Mouse (Mus musculus): Measurements from ENCODE around the gene Tcfl5.

DNA sequence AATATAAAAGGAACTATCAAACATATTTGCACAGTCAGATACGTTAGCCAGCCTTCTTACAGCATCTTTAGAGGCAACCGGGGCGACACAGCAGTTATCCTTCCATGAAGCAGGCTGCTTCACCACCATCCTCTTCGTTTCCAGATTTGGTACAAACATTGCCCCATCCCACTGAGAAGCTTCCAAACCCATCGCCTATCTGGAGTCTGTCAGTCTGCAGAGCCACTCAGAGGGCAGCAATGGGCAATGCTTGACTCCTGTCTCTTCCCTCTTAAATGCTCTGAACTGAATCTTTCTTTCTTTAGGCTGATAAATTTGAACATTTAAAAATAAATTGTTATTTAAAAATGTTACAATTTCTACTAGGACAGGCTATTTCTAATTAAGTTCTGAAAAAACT is 15.9 kb upstream of the Tcfl5 start:
- TF ChIP-seq CTCF (conservative IDR thresholded peaks at IDR 0.05 in 1 of 2, IDR thresholded peaks at IDR 0.05 in 1 of 2; ENCODE audit: low read depth in 2 of 2, low read length in 2 of 2) (no peak), POLR2A (IDR thresholded peaks at IDR 0.05; ENCODE audit: low read depth, low read length) (no peak), CHD2 (IDR thresholded peaks at IDR 0.05; ENCODE audit: low read length) (no peak), MAFK (IDR thresholded peaks at IDR 0.05; ENCODE audit: insufficient replicate concordance, low read length) (no peak), GABPA (IDR thresholded peaks at IDR 0.05; ENCODE audit: insufficient replicate concordance, low read depth, low read length) (no peak), ZMIZ1 (IDR thresholded peaks at IDR 0.05; ENCODE audit: low read depth, low read length) (no peak), NELFE (IDR thresholded peaks at IDR 0.05; ENCODE audit: low read depth, low read length) (no peak), BHLHE40 (IDR thresholded peaks at IDR 0.05; ENCODE audit: low read depth, low read length) (no peak)

Measured in CH12.LX (cell line).